Mouse (Mus musculus) limb, embryonic 15.5 days (tissue): ENCODE data around the gene Thrb. TPM values are rescaled to one million over a fixed set of nuclear protein-coding genes. Genes with fewer than 3 reads are reported as not detected.

Experiments
- ATAC-seq: fragments of 200-750 bp; cut with Nextera tagmentation; 2 replicates; pipeline ENCODE4 v1.8.0; 2017; ENCODE audit warnings: low read depth, moderate TSS enrichment; ENCODE audit not compliant: insufficient number of reproducible peaks, low FRiP score, low TSS enrichment
- H3K27ac ChIP-seq: fragments of 300-500 bp; sonication (generic); 2 replicates; pipeline ENCODE4 v1.5.1; 2015; ENCODE audit warnings: moderate library complexity, mild to moderate bottlenecking, inconsistent platforms
- H3K27me3 ChIP-seq: fragments of 300-500 bp; sonication (generic); 2 replicates; pipeline ENCODE4 v1.6.1; 2015; ENCODE audit warnings: inconsistent platforms
- H3K36me3 ChIP-seq: fragments of 300-500 bp; sonication (generic); 2 replicates; pipeline ENCODE4 v1.6.1; 2015; ENCODE audit warnings: inconsistent platforms
- H3K4me1 ChIP-seq: fragments of 300-500 bp; sonication (generic); 2 replicates; pipeline ENCODE4 v1.6.1; 2015; ENCODE audit warnings: inconsistent platforms
- H3K4me2 ChIP-seq: fragments of 300-500 bp; sonication (generic); 2 replicates; pipeline ENCODE4 v1.6.1; 2015; ENCODE audit warnings: mild to moderate bottlenecking, inconsistent platforms
- H3K4me3 ChIP-seq: fragments of 300-500 bp; sonication (generic); 2 replicates; pipeline ENCODE4 v1.5.1; 2015; ENCODE audit warnings: mild to moderate bottlenecking, inconsistent platforms
- H3K9ac ChIP-seq: fragments of 300-500 bp; sonication (generic); 2 replicates; pipeline ENCODE4 v1.6.1; 2015; ENCODE audit warnings: inconsistent platforms
- H3K9me3 ChIP-seq: fragments of 300-500 bp; sonication (generic); 2 replicates; pipeline ENCODE4 v1.6.1; 2016; ENCODE audit warnings: inconsistent platforms
- WGBS: fragments of 180-500 bp; shearing (Covaris S2); methylation state at CpG from one replicate; pipeline ENCODE4 v1.1.7; 2015; 5-methylcytosine and 5-hydroxymethylcytosine counted together
- polyA plus RNA-seq: library from polyadenylated mRNA; unstranded; fragments of >200 nt; fragmentation: Nextera tagmentation; extraction: Ambion mirVana; gene quantifications from 2 replicates; pipeline ENCODE4 v1.2.1, GENCODE M21; 2015

Gene Thrb
- polyA plus RNA-seq, 1 experiment from 2014 or later, result 5.1 TPM

DNA sequence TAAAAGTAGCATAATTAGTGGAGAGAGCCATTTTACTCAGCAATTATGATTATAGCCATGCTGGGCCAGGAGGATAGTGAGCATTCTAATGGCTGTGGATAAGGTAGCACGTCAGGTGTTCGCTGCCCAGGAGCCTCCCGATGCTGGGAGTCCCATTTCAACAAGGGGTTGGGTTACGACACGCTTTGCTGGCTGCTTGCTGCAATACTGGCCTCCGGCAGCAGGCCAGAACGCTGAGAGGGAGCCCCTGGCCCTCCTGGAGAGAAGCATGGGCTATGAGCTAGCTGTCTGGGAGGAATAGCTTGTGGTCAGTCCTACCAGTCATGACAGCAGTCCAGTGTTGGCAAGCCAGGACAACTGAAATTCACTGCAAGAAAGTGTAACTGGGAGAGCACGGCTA lies 187.2 kb downstream of the Thrb start:
- H3K27ac ChIP-seq, result no peak overlapping the region
- ATAC-seq, result no peak
- no peaks in the 10 kb centered on the region for H3K36me3 ChIP-seq
- WGBS, result 32% methylated on average over 8 of the region's 8 CpGs
- H3K9me3 ChIP-seq, result no peaks in the 10 kb centered on the region
- no peaks in the 10 kb centered on the region for H3K4me1 ChIP-seq
- no peak overlapping the region for H3K4me3 ChIP-seq
- H3K27me3 ChIP-seq, result no peaks in the 10 kb centered on the region
- H3K9ac ChIP-seq, result no peak overlapping the region
- H3K4me2 ChIP-seq, result no peak overlapping the region

DNA sequence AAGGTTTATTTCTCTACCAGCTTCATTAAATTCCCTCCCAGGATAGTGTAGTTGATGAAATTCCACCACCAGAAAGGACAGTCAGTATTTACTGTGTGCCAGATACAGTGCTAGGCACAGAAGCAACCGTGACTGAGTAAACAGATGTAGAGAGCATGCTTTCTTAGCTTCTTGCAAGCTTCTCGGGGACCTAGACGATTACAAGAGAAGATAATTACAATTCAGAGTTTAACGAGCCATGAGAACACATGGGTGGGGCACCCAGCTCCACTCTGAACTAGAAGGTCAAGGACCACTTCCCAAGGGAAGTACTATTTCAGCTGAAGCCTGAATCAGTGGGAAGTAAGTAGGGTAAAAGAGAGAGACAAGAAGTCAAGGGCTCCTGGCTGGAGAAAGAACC lies 190.3 kb downstream of the Thrb start:
- Histone ChIP-seq H3K4me1 (no peaks in the 10 kb centered on the region), H3K9ac (no peak overlapping the region), H3K4me3 (no peak overlapping the region), H3K27ac (no peak overlapping the region), H3K9me3 (no peaks in the 10 kb centered on the region), H3K27me3 (no peaks in the 10 kb centered on the region), H3K4me2 (no peak overlapping the region), H3K36me3 (no peaks in the 10 kb centered on the region)
- 35% methylated on average over 4 of the region's 4 CpGs for WGBS
- no peak for ATAC-seq

DNA sequence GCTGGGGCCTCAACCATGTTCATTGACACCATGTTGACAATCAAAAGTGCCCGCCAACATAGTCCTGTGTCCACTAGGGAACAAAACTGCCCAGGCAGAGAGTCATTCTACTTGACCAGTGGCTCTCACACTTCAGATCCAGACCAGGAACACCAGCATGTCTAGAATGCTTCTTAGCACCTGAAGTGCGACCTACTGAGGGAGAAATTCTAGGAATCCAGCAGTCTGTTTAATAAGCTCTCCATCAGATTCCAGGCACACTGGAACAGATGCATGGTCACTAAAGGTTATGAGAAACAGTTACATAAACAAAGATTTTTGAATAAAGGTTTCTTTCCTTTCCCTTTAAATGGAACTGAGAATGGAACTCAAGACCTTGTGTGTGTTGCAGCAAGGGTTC lies 192.2 kb downstream of the Thrb start:
- Histone ChIP-seq H3K9ac (no peak overlapping the region), H3K36me3 (no peaks in the 10 kb centered on the region), H3K4me1 (no peaks in the 10 kb centered on the region), H3K9me3 (no peaks in the 10 kb centered on the region), H3K27ac (no peak overlapping the region), H3K27me3 (no peaks in the 10 kb centered on the region), H3K4me3 (no peak overlapping the region), H3K4me2 (no peak overlapping the region)
- ATAC-seq, result no peak
- 84% methylated on average over 2 of the region's 2 CpGs for WGBS

DNA sequence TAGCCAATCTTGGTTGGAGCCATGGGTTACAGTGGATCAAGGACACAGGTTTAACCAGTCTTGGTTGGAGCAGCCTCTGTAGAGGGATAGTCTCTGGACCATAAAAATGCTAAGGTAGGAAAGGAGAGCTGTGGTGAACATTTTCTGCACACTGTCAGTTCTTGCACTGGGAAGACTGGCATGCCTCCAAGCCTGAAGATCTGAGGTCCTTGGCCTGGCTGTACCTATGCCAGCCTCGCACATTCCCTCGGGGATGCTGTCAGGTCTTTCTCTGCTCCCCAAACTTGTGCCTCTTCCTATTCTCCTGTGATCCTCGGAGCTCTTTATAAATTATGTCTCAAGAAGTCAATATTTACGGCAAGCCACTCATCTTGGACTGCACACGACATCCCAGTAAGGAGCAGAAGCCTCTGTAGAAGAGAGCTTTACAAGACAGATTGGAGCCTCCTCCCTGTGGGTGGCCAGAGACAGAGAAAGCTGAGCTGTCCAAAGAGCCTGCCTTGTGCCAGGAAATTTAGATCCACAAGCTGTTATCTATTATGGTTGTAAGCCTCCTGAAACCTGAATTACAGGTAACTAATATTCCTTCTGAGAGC lies 199.8 kb downstream of the Thrb start:
- Histone ChIP-seq H3K27me3 (no peaks in the 10 kb centered on the region), H3K4me2 (no peak overlapping the region), H3K4me3 (no peak overlapping the region), H3K9me3 (no peaks in the 10 kb centered on the region), H3K27ac (no peak overlapping the region), H3K9ac (no peak overlapping the region), H3K4me1 (no peaks in the 10 kb centered on the region), H3K36me3 (no peaks in the 10 kb centered on the region)
- ATAC-seq, result no peak
- 76% methylated on average over 5 of the region's 5 CpGs for WGBS

DNA sequence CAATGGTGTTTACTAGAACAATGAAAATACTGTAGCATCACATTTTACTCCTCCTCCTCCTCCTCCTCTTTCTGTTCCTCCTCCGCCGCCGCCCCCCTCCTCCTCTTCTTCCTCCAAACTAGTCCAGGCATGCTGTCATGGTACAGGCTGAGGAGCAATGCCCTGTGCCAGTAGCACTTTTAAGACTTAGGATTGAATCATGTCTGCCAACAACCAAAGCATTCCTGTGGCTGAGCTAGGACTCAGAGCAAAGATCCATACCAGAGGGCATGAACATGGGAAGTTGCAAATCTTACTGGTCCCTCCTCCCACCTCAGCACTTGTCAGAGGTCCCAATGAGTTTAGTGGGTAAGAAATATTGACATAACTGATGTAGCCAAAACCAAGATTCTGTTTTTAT lies 202.6 kb downstream of the Thrb start:
- Histone ChIP-seq H3K27ac (no peak overlapping the region), H3K4me2 (no peak overlapping the region), H3K27me3 (no peaks in the 10 kb centered on the region), H3K36me3 (no peaks in the 10 kb centered on the region), H3K9me3 (no peaks in the 10 kb centered on the region), H3K9ac (no peak overlapping the region), H3K4me1 (no peaks in the 10 kb centered on the region), H3K4me3 (no peak overlapping the region)
- ATAC-seq, result no peak
- 77% methylated on average over 3 of the region's 3 CpGs for WGBS

DNA sequence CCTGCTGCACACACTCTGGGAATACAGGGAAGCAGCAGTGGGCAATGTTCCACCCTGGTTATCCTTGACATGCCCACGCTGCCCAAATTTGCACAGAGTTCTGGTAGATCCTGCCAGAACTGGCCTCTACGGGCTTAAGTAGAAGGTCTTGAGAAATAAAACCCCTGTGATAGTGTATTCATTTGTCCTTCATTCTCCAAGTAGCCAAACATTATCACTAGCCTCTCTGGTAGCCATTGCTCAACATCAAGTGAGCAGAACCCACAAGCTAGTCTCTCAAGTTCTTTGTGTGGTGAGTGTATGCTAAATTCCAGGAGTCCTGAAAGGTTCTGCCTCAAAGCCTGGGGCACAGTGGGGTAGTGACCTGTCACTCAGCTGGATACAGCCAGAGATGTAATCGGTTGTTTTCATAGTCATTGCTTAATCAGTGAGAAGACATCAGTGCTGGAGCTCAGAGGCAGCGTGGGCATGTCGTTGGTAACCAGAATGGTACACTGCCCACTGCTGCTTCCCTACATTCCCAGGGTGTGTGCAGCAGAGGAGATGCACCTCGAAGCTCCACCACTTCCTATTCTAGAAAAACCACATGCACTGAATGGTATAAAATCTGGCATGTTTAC lies 203.8 kb downstream of the Thrb start:
- no peak overlapping the region for H3K27ac ChIP-seq
- H3K4me1 ChIP-seq, result no peaks in the 10 kb centered on the region
- H3K4me3 ChIP-seq, result no peak overlapping the region
- no peak overlapping the region for H3K4me2 ChIP-seq
- H3K27me3 ChIP-seq, result no peaks in the 10 kb centered on the region
- H3K9me3 ChIP-seq, result no peaks in the 10 kb centered on the region
- H3K36me3 ChIP-seq, result no peaks in the 10 kb centered on the region
- WGBS, result 66% methylated on average over 6 of the region's 6 CpGs
- ATAC-seq, result no peak
- no peak overlapping the region for H3K9ac ChIP-seq

DNA sequence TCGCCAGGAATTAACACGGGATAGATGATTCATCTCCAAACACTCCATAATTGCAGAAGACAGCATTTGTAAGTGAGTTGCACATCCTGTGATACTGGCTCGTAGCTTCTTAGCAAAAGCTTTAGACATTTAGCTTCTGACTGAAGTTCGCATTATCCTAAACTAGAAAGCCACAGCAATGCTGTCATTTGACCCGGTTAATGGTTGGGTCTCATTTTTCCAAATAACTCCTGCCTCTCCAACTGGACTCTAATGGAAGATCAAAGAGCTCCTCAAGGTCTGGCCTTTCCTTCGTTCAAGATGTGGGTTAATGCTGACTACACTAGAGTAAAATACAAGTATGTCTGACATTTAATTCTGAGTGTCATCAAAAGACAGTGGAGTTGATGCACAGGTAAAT lies 208.3 kb downstream of the Thrb start:
- H3K27ac ChIP-seq, result no peak overlapping the region
- H3K4me2 ChIP-seq, result no peak overlapping the region
- no peaks in the 10 kb centered on the region for H3K27me3 ChIP-seq
- no peaks in the 10 kb centered on the region for H3K4me1 ChIP-seq
- H3K4me3 ChIP-seq, result no peak overlapping the region
- WGBS, result 59% methylated on average over 6 of the region's 6 CpGs
- H3K36me3 ChIP-seq, result no peaks in the 10 kb centered on the region
- H3K9ac ChIP-seq, result no peak overlapping the region
- ATAC-seq, result no peak
- no peaks in the 10 kb centered on the region for H3K9me3 ChIP-seq

DNA sequence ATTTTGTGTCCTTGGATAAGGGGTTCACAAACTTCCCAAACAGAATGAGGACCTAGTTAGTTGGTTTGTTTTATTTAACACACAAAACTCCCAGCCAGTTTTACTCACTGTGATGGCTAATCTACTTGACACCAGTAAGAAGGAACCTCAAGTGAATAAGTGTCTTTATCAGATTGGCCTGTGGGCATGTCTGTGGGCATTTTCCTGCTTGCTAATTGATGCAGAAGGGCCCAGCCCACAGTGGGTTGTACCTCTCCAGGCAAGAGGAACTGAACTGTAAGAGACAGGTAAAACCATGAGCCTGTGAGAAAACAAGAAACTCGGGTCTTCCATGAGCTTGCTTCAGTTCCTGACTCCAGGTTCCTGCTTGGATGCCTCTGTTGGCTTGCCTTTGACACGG lies 215.9 kb downstream of the Thrb start:
- Histone ChIP-seq H3K4me2 (no peak overlapping the region), H3K27me3 (no peaks in the 10 kb centered on the region), H3K36me3 (no peaks in the 10 kb centered on the region), H3K9ac (no peak overlapping the region), H3K27ac (no peak overlapping the region), H3K4me3 (no peak overlapping the region), H3K4me1 (no peaks in the 10 kb centered on the region), H3K9me3 (no peaks in the 10 kb centered on the region)
- ATAC-seq, result no peak
- WGBS, result 48% methylated on average over 2 of the region's 2 CpGs

DNA sequence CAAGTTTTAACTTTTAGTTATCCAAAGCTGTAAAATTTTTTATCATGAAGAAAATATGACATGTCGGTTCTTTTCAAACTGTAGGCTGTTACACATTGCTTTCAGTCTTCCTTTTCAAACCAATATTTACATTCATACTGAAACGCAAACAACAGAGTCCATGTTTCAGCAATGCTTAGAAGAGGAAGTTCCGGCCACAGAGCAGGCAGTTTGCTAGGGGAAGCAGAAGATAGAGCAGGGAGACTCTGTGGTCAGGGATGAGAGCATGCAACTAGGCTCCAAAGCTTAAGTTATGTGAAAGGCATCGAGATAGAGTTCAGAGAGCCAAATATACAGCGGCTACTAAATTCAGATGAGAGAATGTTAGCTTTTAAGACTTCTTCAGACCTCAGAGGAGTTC lies 219.4 kb downstream of the Thrb start:
- WGBS, result 89% methylated on average over 5 of the region's 5 CpGs
- no peaks in the 10 kb centered on the region for H3K36me3 ChIP-seq
- no peaks in the 10 kb centered on the region for H3K4me1 ChIP-seq
- H3K4me3 ChIP-seq, result no peak overlapping the region
- H3K9me3 ChIP-seq, result no peaks in the 10 kb centered on the region
- H3K27ac ChIP-seq, result no peak overlapping the region
- no peaks in the 10 kb centered on the region for H3K27me3 ChIP-seq
- ATAC-seq, result no peak
- no peak overlapping the region for H3K4me2 ChIP-seq
- H3K9ac ChIP-seq, result no peak overlapping the region

DNA sequence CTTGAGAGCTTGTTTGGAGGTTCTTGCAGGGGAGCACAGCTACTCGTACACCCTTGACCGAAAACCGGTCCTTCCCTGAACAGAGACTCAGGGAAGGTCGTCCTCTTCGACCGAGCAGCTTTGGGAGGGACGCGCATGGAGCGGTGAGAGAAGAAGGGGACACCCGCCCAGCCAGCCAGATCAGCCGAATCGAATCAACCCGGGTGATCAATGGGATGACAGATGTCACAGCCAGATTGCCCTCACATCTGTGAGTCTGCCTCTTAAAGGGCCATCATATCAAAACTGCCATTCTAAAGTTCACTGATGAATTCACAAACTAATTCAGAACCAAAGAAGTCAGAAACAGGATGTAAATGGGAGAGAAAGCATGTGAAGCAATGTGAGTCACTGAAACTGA lies 224.8 kb downstream of the Thrb start:
- H3K9ac ChIP-seq, result no peak overlapping the region
- ATAC-seq, result no peak
- 73% methylated on average over 13 of the region's 13 CpGs for WGBS
- no peaks in the 10 kb centered on the region for H3K27me3 ChIP-seq
- H3K4me1 ChIP-seq, result no peaks in the 10 kb centered on the region
- no peak overlapping the region for H3K4me2 ChIP-seq
- no peak overlapping the region for H3K4me3 ChIP-seq
- H3K36me3 ChIP-seq, result no peaks in the 10 kb centered on the region
- H3K9me3 ChIP-seq, result no peaks in the 10 kb centered on the region
- H3K27ac ChIP-seq, result no peak overlapping the region

DNA sequence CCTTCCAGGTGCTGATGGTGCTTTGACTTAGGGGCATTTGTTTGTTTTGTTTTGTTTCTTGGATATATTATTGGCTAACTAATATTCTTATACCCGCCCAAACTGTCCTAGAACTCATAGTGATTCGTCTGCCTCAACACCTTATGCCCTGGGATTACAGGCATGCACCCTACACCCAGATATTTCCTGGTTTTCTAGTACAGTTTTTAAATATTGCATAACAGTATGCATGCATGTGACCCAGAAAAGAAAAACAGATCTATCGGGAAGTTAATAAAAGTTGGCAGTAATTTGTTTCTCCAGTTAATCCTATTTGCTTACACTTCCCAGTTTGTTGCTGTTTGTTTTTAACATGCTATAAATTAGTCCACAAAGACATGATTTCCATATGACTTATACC lies 225.3 kb downstream of the Thrb start:
- Histone ChIP-seq H3K4me1 (no peaks in the 10 kb centered on the region), H3K4me3 (no peak overlapping the region), H3K9me3 (no peaks in the 10 kb centered on the region), H3K27ac (no peak overlapping the region), H3K4me2 (no peak overlapping the region), H3K36me3 (no peaks in the 10 kb centered on the region), H3K9ac (no peak overlapping the region), H3K27me3 (no peaks in the 10 kb centered on the region)
- WGBS, result 77% methylated on average over 3 of the region's 3 CpGs
- ATAC-seq, result no peak

DNA sequence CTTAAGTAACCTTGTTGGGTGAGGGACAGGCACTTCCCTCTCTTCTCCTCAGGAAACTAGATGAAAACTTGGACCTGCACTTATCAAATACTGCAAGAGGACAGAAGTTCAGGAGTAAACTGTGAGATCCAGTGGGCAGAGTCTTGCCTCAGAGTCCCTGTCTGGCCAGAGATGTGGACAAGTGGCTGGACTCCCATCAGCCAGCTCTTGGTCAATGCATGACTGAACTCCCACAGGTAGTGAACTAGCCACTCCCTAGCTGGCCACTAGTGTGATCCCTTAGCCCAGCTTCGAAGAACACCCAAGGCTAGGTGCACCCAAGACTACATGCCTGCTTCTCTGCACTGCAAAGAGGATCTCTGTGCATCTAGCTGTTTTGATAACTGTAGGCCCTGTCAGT lies 234.7 kb downstream of the Thrb start:
- no peak overlapping the region for H3K4me2 ChIP-seq
- no peaks in the 10 kb centered on the region for H3K36me3 ChIP-seq
- H3K4me3 ChIP-seq, result no peak overlapping the region
- no peaks in the 10 kb centered on the region for H3K4me1 ChIP-seq
- H3K9me3 ChIP-seq, result no peaks in the 10 kb centered on the region
- no peaks in the 10 kb centered on the region for H3K27me3 ChIP-seq
- no peak overlapping the region for H3K27ac ChIP-seq
- WGBS, result 93% methylated on average over 1 of the region's 1 CpGs
- no peak overlapping the region for H3K9ac ChIP-seq
- no peak for ATAC-seq
